Mouse (Mus musculus): ENCODE data around the gene Dlgap1.

- TF ChIP-seq CTCF (IDR thresholded peaks at IDR 0.05; ENCODE audit: extremely low read depth, insufficient read depth, insufficient read length, insufficient replicate concordance): no peak
- TF ChIP-seq POLR2A (IDR thresholded peaks at IDR 0.05; ENCODE audit: low read depth, low read length): no peak
These were observed 869.2 kb downstream of the Dlgap1 start for GRCm38 (mm10) chr17:70838031-70838430.

Data from spleen, adult 2 months (tissue).